Mouse (Mus musculus) spleen, adult 2 months (tissue): ENCODE results near the gene Nrp1. TPM values are rescaled to one million over a fixed set of nuclear protein-coding genes. Genes with fewer than 3 reads are reported as not detected.

Experiments
- DNase-seq, 2 experiments: peaks; one replicate each; pipeline versions ENCODE4 v3.0.0 to v3.0.0-alpha.2; 2012 to 2021; ENCODE audit warnings: low spot score in 2 of 2, low read depth in 1 of 2
- H3K27ac ChIP-seq: fragments of 200-500 bp; 2 replicates; pipeline ENCODE4 v1.5.1; 2012; ENCODE audit warnings: low read length, inconsistent platforms; ENCODE audit not compliant: insufficient read depth
- H3K27me3 ChIP-seq: fragments of 200-500 bp; 2 replicates; pipeline ENCODE4 v1.6.1; 2012; ENCODE audit warnings: mild to moderate bottlenecking, moderate library complexity, low read length, inconsistent platforms; ENCODE audit not compliant: control insufficient read depth, insufficient read depth
- H3K36me3 ChIP-seq: fragments of 200-500 bp; 2 replicates; pipeline ENCODE4 v1.6.1; 2012; ENCODE audit warnings: mild to moderate bottlenecking, low read length, inconsistent platforms; ENCODE audit not compliant: control insufficient read depth, insufficient read depth
- H3K4me1 ChIP-seq: fragments of 200-500 bp; 2 replicates; pipeline ENCODE4 v1.6.1; 2011; ENCODE audit warnings: inconsistent platforms; ENCODE audit not compliant: control insufficient read depth, insufficient read depth, insufficient read length
- H3K4me3 ChIP-seq: fragments of 200-500 bp; 2 replicates; pipeline ENCODE4 v1.5.1; 2011; ENCODE audit warnings: mild to moderate bottlenecking, inconsistent platforms; ENCODE audit not compliant: insufficient read depth, insufficient read length; ENCODE audit errors: extremely low read depth
- CTCF ChIP-seq: fragments of 200-500 bp; IDR thresholded peaks from 2 replicates; pipeline ENCODE4 v1.5.1; 2011; ENCODE audit warnings: mild to moderate bottlenecking, inconsistent platforms; ENCODE audit not compliant: insufficient read depth, insufficient read length, insufficient replicate concordance; ENCODE audit errors: extremely low read depth
- POLR2A ChIP-seq: fragments of 200-500 bp; IDR thresholded peaks from 2 replicates; pipeline ENCODE4 v1.6.1; 2011; ENCODE audit warnings: low read depth, low read length, inconsistent platforms
- WGBS: fragments of 180-500 bp; shearing (Covaris S2); methylation state at CpG from one replicate; pipeline ENCODE4 v1.1.7; 2018; 5-methylcytosine and 5-hydroxymethylcytosine counted together
- polyA plus RNA-seq: library from polyadenylated mRNA; depleted of rRNA; stranded (reverse); fragments of >200 nt; gene quantifications from 2 replicates; pipeline ENCODE4 v1.2.3, GENCODE M21; 2012

Gene Nrp1
- polyA plus RNA-seq, 1 experiment, result 8.1 TPM

- Histone ChIP-seq H3K4me3 (peak overlapping the region; percentile 51), H3K27ac (peak overlapping the region; percentile 55), H3K27me3 (peaks cover 3% of the 10 kb centered on the region; the same call in 1 of the 2 replicates), H3K4me1 (peaks cover 3% of the 10 kb centered on the region; the same call in 1 of the 2 replicates), H3K36me3 (no peaks in the 10 kb centered on the region)
- WGBS, result under 1% methylated on average over 29 of the region's 29 CpGs
- peak in 1 of 2 experiments; percentile 22 for DNase-seq
- TF ChIP-seq CTCF (peak; percentile 34; the same call in 1 of the 2 replicates), POLR2A (no peak)
Observed at GRCm38 (mm10) chr8:128357540-128358405, 631 bp upstream of the Nrp1 start.

- TF ChIP-seq CTCF, result no peak
- H3K4me1 ChIP-seq, result peaks cover 3% of the 10 kb centered on the region; the same call in 1 of the 2 replicates
- under 1% methylated on average over 40 of the region's 41 CpGs for WGBS
- peak overlapping the region; percentile 57 for H3K27ac ChIP-seq
- H3K27me3 ChIP-seq, result peaks cover 3% of the 10 kb centered on the region; the same call in 1 of the 2 replicates
- DNase-seq, result no peak
- H3K4me3 ChIP-seq, result peak overlapping the region; percentile 51
- H3K36me3 ChIP-seq, result no peaks in the 10 kb centered on the region
Observed at GRCm38 (mm10) chr8:128358756-128359520, 534 bp downstream of the Nrp1 start.

GRCm38 (mm10) chr8:128359521-128360318, 1.3 kb downstream of the Nrp1 start:
- no peaks in the 10 kb centered on the region for H3K36me3 ChIP-seq
- peak in 1 of 2 experiments; percentile 3 for DNase-seq
- H3K27me3 ChIP-seq, result peaks cover 3% of the 10 kb centered on the region; the same call in 1 of the 2 replicates
- peak overlapping the region; percentile 51 for H3K4me3 ChIP-seq
- TF ChIP-seq POLR2A, result no peak
- no peak for TF ChIP-seq CTCF
- 3% methylated on average over 40 of the region's 40 CpGs for WGBS
- peaks cover 3% of the 10 kb centered on the region; the same call in 1 of the 2 replicates for H3K4me1 ChIP-seq
- peak overlapping the region; percentile 57 for H3K27ac ChIP-seq

- WGBS, result 77% methylated on average over 5 of the region's 5 CpGs
- Histone ChIP-seq H3K27ac (no peak overlapping the region), H3K36me3 (no peaks in the 10 kb centered on the region), H3K27me3 (peaks cover 3% of the 10 kb centered on the region; the same call in 1 of the 2 replicates), H3K4me1 (peaks cover 3% of the 10 kb centered on the region; the same call in 1 of the 2 replicates), H3K4me3 (no peak overlapping the region)
- DNase-seq, result no peak
- TF ChIP-seq CTCF, result no peak
- TF ChIP-seq POLR2A, result no peak
Observed at GRCm38 (mm10) chr8:128361343-128361870, 3.0 kb downstream of the Nrp1 start.

GRCm38 (mm10) chr8:128362940-128363595, 4.7 kb downstream of the Nrp1 start:
- TF ChIP-seq CTCF, result peak; percentile 77; the same call in 1 of the 2 replicates
- TF ChIP-seq POLR2A, result no peak
- no peaks in the 10 kb centered on the region for H3K4me1 ChIP-seq
- 11% methylated on average over 11 of the region's 11 CpGs for WGBS
- H3K4me3 ChIP-seq, result no peak overlapping the region
- no peak overlapping the region for H3K27ac ChIP-seq
- H3K27me3 ChIP-seq, result peaks cover 3% of the 10 kb centered on the region; the same call in 1 of the 2 replicates
- H3K36me3 ChIP-seq, result no peaks in the 10 kb centered on the region
- DNase-seq, result peak; percentile 41 to 69
